Mouse (Mus musculus) erythroid progenitor cell, adult 5-6 weeks (primary cell): Measurements from ENCODE around the gene Fignl2. TPM values are rescaled to one million over a fixed set of nuclear protein-coding genes. Genes with fewer than 3 reads are reported as not detected.
"Not testable (repeated sequence)": the region's sequence is repeated elsewhere in the genome, so short reads cannot be mapped to it uniquely, and the experiment has no call there.

ENCODE experiments used
- ATAC-seq: replicated peaks from 2 replicates; pipeline ENCODE4 v1.8.0; 2016; ENCODE audit warnings: moderate number of reproducible peaks, mild to moderate bottlenecking, moderate TSS enrichment, inconsistent platforms; ENCODE audit not compliant: poor library complexity, low FRiP score, severe bottlenecking
- total RNA-seq, 2 experiments: library from RNA; stranded (forward) in 1 of 2; stranded (reverse) in 1 of 2; fragments of 150-400 nt in 1 of 2; fragments of 186-747, 209-891 nt in 1 of 2; gene quantifications; 2 replicates each; pipeline versions ENCODE4 v1.2.3 to v1.2.4; 2015 to 2017; ENCODE audit warnings: low replicate concordance in 2 of 2

Fignl2 gene
- total RNA-seq (2015; ENCODE audit: low replicate concordance) (not detected in 2 replicates), total RNA-seq (2017; ENCODE audit: low replicate concordance) (not detected in 2 replicates)

DNA sequence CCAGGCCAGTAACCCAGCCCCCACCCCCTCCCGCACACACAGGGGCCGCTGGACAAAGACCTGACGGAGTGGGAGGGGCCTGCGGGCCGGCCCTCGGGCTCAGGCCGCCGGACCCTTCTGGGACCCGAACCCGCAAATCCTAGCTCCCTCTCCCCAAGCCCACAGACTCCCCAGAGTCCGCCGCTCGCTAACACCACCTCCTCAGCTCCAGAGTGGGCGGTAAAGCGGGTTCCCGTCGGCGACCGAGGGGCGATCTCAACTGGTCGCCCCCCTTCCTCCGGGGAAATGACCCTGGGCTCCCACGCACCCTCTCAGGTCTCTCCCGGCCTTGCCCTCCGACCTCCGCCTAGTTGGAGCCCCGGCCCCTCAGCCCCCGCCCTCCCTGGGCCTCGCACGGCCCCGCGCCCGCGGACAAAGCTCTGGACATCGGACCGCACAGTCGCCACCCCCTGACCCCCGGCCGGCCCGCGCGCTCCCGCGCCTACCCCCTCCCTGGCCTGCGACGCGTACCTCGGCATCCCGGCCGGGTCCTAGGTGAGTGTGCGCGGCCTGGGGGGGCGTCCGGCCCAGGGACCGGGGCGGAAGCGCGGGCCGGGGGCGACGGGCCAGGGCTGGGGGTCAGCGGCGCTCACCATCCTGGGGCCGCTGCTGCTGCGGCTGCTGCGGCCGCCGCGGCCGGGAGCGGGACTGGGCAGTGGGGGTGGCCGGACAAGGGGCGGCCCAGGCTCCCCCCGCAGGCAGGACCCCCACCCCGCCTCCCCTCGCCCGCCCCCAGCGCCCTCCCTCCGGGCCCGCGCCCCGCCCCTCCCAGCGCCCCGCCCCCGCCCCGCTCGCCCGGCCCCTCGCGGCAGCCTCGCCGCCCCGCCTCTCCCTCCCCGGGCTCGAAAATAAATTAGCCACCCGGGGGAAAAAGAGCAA, at the start of gene Fignl2:
Gene Fignl2, minus strand, starts transcription at position 755 of the 918 bp plus-strand sequence.
- ATAC-seq: no peak

DNA sequence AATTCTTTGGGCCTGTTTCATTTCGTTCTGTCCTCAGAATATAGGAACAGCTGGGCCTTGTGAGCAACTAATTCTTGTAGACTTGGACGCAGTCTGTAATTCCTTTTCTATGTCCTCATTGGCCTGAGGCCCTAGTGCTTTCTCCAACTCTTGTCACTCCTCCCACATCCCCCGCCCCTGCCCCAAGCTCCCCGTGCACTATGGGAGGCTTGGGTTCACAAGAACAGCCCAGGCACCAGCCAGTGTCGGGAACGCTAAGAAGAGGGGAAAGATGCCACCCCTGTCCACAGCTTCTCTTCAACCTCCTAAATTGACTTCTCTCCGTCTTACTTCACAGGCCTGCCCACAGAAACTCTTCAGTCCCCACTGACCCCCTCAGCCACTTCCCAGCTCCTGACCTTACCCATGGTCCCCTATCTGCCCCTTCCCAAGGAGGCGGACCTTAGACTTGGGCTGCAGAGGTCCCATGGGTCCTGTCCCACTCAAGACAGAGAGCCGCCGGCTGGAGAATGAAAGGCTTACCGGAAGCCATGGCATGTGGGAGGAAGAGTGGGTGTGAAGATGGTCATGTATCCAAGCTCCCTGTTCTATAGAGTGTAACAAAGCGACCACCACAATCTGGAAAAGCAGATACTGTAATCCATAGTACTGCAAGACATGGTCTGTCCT, 48.6 kb upstream of the Fignl2 start:
- ATAC-seq: no peak

DNA sequence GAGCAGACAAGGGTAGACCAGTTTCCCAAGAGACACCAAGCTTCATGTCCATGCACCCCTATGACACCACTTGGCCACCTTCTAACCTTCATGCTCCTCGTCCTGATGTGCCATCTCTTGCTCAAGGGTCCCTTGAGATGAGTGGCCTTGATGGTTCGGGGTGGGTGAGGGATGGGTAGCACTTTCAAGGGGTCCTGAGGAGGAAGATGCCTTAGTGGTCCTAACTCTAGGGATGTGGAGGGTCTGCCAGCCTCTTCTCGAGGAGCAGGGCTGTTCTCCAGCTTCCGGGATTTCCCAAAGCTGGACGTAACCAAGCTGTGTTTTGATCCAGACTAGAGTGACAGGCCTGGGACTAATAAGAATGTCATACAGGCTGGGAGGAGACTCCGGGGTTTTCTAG, 47.2 kb upstream of the Fignl2 start:
- ATAC-seq: no peak

DNA sequence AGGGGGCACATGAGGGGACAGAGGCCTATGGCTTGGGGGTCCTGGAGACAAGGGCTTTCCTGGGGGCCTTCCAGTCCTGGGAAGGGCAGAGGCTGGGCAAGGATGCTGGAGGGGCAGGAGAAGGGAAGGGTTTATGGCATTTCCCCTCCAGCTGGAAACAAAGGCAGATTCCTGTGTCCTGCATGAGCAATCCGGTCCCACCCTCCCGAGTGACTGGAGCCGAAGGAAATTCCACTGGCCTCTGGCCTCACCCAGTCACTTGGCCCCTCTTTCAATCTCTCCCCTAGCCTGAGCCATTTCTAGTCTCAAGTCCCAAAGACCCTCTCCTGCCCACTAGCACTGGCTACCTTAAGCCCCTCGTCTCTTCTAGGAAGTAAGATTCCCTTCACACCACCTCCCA, 44.8 kb upstream of the Fignl2 start:
- no peak for ATAC-seq

DNA sequence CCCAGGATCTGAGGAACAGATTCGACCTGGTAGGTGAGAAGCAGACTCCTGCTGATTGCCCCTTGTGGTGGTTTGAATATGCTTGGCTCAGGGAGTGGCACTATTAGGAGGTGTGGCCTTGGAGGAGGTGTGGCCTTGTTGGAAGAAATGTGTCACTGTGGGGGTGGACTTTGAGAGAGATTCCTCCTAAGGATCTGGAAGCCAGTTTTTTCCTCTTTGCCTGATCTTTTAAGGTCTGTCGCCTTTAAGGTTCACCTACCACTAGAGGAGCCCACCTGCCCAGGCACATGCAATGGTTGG, 43.9 kb upstream of the Fignl2 start:
- no peak for ATAC-seq

DNA sequence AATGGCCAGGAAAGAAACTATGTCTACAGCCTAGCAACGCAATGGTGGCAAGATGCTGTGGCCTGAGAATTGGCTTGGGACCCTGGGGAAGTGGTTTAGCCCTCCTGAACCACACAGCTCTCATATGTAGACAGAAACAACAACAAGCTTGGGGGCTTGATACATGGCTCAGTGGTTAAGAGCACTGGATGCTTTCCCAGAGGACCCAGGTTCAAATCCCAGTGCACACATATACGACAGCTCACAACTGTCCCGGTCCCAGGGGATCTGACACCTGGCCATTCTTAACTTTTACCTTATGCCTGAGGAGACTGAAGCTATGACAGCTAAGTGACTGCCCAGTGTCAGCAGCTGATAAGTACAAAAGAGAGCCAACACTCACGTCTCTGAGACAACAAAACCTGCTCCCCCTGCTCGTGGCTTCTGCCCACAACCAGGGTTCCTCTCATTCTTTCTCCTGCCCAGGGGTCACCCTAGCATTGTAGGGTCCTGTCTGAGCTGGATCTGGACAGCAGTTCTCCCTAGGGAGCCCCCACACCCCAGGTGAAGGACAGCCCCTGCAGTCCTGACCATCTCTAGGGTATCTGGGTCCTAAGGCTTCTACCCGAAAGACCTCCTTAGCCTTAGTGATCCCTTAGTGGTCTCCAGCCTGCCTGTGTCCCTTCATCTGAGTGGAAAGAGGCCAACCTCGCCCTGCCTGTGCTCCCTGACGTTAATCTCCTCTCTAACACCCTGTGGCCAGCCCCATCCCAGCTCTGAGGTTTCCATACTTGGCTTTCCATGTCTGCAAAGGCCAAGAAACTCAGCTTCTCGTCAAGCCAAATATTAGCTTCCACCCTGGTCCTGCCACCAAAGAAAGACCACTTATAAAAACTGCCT, 43.3 kb upstream of the Fignl2 start:
- ATAC-seq: no peak

DNA sequence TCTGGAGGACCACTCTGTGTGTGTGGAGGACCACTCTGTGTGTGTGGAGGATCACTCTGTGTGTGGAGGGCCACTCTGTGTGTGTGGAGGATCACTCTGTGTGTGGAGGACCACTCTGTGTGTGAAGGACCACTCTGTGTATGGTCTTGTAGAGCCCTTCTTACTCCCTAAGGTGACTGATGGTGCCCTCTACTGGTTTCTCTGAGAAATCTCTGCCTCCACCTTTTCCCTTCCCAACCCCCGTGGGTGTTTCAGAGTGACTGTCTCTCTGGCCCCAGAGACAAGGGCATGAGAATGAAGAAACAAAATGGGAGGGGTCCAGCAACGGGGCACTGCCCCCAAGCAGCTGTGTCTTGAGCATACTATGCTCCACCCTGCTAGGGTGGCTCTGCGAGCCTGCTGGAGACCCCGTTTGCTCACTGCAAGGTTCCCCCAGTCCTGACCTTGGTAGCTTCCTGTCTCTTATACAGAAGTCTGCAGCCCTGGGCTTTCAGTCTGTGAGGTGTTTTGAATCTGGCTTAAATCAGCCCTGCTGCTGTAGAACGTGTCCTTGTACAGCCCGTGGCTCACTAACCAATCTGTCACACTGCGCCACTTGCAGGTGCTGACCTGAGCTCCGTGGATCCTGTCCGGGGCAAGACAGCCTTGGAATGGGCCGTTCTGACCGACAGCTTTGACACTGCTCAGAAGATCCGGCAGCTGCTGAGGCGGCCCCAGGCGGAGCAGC, 40.2 kb upstream of the Fignl2 start:
- no peak for ATAC-seq

DNA sequence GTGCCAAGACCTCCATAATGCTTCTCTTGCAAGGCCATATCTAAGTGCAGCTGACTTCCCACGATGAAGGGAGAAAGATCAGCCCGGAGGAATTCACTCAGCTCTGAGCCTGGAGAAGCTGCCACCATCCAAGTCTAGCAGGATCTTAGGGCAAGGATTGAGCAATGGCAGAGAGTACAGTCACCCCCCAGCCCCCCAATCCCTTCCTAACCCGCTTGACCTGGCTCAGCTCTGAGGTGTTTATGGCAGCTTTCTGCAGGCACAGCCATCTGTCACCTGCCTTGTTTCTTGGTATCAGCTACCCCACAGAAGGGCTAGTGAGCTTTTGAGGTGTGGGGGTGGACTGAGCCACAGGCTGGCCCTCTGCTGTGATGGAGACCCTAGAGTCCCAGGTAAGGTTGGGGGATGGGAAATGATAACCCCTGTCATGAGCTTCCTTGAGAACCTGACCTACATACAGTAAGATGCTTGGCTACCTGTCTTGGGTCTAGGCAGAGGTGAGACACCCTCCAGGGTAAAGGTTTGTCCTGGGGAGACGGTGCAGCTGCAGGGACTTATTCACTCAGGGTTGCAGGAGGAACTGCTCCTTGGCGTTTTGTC, 37.2 kb upstream of the Fignl2 start, which contains the start of gene Ankrd33:
Gene Ankrd33, plus strand, starts transcription at position 245 of the 600 bp plus-strand sequence.
- no peak for ATAC-seq

DNA sequence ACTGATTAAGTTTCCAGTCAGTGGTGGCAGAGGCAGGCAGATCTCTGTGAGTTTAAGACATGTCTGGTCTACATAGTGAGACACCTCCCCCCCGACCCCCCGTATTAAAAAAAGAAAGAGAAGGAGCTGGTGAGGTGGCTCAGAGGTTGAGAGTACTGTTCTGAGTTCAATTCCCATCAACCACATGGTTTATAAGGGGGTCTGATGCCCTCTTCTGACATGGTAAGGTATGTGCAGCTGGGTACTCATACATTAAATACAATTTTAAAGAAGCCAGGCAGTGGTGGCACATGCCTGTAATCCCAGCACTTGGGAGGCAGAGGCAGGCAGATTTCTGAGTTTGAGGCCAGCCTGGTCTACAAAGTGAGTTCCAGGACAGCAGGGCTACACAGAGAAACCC, 35.4 kb upstream of the Fignl2 start:
- not testable (repeated sequence) for ATAC-seq

DNA sequence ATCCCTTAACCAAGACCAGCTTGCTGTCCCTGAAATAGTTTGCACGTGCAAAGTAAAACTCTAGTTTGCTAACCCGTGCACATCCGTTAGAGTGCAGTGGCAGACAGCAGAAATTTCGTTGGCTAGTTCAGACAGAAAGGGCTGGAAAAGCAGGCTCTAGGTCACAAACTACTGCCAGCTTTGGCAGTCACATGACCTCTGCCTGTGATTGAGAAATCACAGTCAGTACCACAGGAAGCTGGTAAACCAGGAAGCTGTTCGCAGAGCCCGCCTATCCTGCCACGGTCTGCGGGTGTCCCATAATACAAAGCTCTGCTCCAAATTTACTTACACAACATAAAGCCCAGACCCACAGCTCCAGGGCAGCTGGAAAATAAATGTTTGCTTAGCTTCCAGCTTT, 34.8 kb upstream of the Fignl2 start:
- no peak for ATAC-seq

DNA sequence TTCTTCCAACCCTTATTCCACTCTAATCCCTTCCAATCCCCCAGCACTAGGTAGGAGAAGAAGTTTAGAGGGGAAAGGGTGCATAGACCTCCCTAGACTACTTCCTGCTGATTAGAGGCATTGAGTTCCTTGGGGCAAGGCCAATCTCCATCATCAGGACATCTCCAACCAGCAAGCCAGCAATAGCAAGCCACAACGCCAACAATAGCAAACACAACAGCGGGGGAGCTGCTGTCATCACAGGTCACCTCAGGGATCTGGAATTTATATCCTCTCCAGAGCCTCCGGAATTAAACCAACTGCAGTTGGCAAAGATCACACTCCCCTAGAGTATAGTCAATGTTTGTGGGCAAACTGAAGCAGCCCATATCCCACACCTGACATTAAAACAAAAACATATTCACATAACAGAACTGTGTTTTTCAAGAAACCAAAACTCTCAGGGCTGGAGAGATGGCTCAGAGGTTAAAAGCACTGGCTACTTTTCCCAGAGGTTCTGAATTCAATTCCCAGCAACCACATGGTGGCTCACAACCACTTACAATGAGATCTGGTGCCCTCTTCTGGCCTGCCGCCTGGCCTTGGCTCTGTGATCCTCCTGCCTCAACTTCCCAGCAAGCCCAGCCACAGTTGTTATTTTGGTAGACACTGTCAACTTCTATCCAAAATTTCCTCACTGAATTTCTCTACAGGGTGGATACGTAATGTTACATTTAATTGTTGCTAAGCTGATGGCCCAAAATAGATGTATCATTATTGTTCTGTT, 29.7 kb upstream of the Fignl2 start:
- ATAC-seq: no peak

DNA sequence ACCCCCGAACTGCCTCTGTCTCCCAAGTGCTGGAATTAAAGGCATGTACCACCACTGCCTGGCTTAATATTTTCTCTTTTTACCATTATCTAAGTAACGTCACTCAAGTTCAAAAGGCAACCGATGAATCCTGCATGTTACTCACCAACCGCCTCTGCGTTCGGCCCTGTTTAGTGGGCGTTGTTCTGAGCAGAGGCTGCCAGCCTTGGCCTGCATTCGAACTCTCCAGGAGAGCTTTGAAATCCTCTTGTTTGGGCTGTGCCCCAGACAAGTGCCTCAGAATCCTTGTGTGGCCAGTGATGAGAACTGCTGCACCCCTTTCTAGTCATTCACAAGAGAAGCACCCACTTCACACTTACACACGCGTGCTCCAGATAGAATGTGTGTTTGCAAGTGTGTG, 27.6 kb upstream of the Fignl2 start:
- ATAC-seq: no peak

DNA sequence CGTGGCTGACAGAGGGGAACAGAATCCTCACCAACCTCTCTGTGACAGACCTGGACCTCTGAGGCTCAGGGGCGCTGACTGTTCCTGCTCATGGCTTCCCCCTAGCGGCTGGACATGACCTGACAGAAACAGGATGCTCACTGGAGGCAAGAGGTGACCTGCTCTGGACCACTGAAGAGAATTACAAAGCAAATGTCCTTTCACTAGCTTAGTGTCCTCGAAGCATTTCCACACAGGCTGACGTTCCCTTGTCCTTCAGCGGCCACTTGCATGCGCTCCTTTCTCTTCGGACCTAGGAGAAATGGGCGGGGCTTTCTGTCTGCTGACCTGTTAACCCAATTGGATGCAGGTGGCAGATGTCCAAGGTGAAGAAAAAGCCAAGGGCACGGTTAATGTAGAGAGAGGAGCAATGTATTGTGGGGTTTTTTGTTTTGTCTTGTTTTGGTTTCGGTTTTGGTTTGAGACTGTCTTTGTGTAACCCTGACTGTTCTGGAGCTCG, 27.2 kb upstream of the Fignl2 start:
- ATAC-seq: no peak

DNA sequence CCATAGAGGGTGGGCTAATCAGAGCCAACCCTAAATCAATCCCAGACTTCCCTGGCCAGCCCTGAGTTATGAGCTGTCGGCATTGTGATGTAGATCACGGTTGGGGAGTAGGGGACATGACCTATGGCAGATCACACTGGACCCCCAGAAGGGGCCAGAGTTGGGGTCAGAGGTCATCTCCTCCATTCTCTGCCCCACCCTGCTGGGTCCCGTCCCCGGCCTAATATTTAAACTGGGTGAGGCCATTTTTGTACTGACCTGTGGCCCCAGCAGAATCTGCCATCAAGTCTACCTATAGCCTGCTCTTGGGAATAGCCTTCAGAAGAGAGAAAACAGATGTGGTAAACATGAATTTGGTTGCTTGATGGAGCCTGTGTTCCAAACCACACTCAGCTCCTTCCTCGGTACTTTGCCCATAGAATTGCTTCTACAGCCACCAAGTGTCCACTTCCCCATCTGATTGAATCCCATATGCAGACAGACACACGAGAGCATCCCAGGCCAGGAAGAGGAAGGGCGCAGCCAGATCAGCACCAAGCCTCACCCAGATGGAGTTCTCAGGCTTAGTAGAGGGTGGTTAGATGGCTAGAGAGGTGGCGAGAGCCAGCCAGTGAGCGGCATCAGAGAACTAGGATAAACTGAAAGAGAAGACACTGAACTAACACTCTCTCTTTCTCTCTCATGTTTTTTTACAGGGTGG, 25.4 kb upstream of the Fignl2 start:
- no peak for ATAC-seq

DNA sequence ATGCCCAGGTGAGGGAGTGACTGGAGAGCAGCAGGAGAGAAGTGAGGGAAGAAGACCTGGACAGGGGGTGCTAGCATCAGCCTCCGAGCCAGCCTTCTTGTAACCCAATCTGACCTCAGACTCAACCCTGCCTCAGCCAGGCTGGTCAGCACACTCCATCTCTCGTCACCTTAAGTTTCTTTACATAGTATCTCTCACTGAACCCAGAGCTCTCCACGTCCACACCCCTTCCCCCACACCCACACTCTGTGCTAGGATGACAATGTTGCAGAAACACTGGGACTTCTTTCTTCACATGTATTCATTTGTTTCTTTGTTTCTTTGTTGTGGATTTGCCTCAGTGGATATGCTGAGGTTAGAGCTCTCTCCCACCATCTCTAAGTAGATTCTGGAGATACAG, 22.6 kb upstream of the Fignl2 start:
- no peak for ATAC-seq

DNA sequence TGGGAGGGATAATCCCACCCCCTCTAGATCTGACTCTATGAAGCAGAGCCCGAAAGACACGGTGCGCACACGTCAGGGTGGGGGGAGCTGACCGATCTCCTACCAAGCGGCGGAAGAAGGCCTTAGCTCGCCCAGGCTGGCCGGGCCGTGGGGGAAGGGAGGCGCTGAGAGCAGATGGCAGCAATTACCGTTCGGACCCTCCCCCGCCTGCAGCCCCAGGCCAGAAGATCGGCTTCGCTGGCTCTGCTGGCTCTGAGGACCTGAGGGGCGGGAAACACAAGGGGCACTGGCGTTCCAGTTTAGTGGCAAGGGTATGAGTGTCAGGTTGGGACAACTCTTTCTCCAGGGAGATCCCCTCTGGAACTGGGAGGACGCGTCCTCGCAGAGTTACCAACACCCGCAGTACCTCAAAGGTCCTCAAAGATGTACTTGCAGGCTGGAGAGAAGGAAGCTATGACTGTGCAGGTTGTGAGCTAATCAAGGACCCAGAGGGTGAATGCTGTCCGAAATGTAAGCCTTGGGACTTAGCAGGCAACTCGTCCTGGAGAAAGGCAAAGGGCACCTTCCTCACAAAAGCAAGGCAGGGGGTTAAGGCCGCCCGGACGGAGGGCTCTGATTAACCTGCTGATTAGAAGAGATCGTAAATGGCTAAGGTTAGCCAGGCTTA, 19.8 kb upstream of the Fignl2 start:
- ATAC-seq: no peak

DNA sequence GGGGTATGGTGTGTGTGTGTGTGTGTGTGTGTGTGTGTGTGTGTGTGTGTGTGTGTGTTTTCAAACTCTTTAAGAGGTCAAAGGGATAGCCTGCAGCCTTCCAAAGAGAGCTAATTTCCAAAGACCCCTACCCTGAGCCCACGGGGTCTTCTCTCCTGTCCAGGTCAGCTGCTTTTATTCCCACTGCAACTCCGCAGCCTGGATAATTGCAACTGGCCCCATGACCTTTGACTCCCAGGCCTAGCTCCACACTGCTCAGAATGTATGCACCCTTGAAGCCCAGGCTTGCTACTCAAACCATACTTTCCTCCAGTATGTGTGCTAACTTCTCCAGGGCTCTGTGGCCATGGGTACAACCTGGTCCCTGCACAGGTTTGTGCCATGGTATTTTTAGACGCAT, 17.0 kb upstream of the Fignl2 start:
- ATAC-seq: no peak
